Mouse (Mus musculus) CH12.LX (cell line): ENCODE data around the gene Cdk9.

Source experiments
- CTCF ChIP-seq, 2 experiments: IDR thresholded peaks in 1 of 2; conservative IDR thresholded peaks in 1 of 2; 2 replicates each; pipeline ENCODE4 v1.5.1; 2011 to 2012; ENCODE audit warnings: low read depth in 2 of 2, low read length in 2 of 2, improper control_type of control experiment in 1 of 2, inconsistent platforms in 1 of 2, mild to moderate bottlenecking in 1 of 2, moderate library complexity in 1 of 2
- E2F4 ChIP-seq: IDR thresholded peaks from 2 replicates; pipeline ENCODE4 v1.6.1; 2011; ENCODE audit warnings: low read depth, low read length, improper control_type of control experiment; ENCODE audit not compliant: insufficient replicate concordance
- EP300 ChIP-seq: IDR thresholded peaks from 2 replicates; pipeline ENCODE4 v1.6.1; 2011; ENCODE audit warnings: low read length, improper control_type of control experiment
- GABPA ChIP-seq: IDR thresholded peaks from 2 replicates; pipeline ENCODE4 v1.6.1; 2012; ENCODE audit warnings: low read depth, low read length, improper control_type of control experiment, inconsistent platforms; ENCODE audit not compliant: insufficient replicate concordance
- KAT2A ChIP-seq: IDR thresholded peaks from 2 replicates; pipeline ENCODE4 v1.6.1; 2012; ENCODE audit warnings: low read length, improper control_type of control experiment, inconsistent platforms; ENCODE audit not compliant: insufficient replicate concordance
- MAZ ChIP-seq: IDR thresholded peaks from 2 replicates; pipeline ENCODE4 v1.6.1; 2012; ENCODE audit warnings: low read depth, mild to moderate bottlenecking, inconsistent platforms, low read length, improper control_type of control experiment, moderate library complexity
- POLR2A ChIP-seq: IDR thresholded peaks from 2 replicates; pipeline ENCODE4 v1.6.1; 2011; ENCODE audit warnings: low read depth, mild to moderate bottlenecking, improper control_type of control experiment, low read length
- SMC3 ChIP-seq: IDR thresholded peaks from 2 replicates; pipeline ENCODE4 v1.6.1; 2011; ENCODE audit warnings: low read depth, low read length, improper control_type of control experiment
- TCF12 ChIP-seq: IDR thresholded peaks from 2 replicates; pipeline ENCODE4 v1.6.1; 2014; ENCODE audit warnings: low read depth, mild to moderate bottlenecking, inconsistent platforms, low read length, improper control_type of control experiment
- ZKSCAN1 ChIP-seq: IDR thresholded peaks from 2 replicates; pipeline ENCODE4 v1.6.1; 2012; ENCODE audit warnings: low read depth, inconsistent platforms, low read length, improper control_type of control experiment, borderline replicate concordance
- ZMIZ1 ChIP-seq: IDR thresholded peaks from 2 replicates; pipeline ENCODE4 v1.6.1; 2012; ENCODE audit warnings: low read depth, mild to moderate bottlenecking, inconsistent platforms, low read length, improper control_type of control experiment
- ZNF384 ChIP-seq: IDR thresholded peaks from 2 replicates; pipeline ENCODE4 v1.6.1; 2012; ENCODE audit warnings: low read depth, low read length, improper control_type of control experiment, inconsistent platforms

DNA sequence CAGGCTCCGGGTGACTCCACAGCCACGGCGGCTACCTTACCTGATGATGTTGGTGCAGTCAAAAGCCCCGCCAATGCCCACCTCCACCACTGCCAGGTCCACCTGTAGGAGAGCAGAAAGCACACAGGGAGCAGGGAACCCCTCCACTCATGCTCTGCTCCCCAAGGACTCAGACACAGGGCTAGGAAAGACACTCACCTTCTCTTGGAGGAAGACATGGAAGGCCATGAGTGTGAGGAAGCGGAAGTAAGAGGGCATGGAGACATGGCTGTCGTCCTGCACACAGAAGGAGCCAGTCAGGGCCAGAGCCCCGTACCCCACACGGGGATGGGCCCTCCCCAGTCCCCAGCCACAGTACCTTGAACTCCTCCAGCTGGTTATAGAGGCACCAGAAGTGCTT lies 25.3 kb downstream of the Cdk9 start:
- TF ChIP-seq E2F4 (no peak), EP300 (no peak), SMC3 (no peak), KAT2A (no peak), ZKSCAN1 (no peak), ZMIZ1 (no peak), CTCF (conservative IDR thresholded peaks at IDR 0.05 in 1 of 2, IDR thresholded peaks at IDR 0.05 in 1 of 2; ENCODE audit: low read depth in 2 of 2, low read length in 2 of 2) (no peak), POLR2A (no peak), GABPA (no peak), TCF12 (no peak), ZNF384 (no peak), MAZ (no peak)
